14 mouse cellular contexts compared by ENCODE assay signal in genomic region chr5:110471981-110472476, GRCm38 (mm10). TPM values are rescaled to one million over a fixed set of nuclear protein-coding genes. Genes with fewer than 3 reads are reported as not detected.
A peak's percentile ranks its signal among the peaks of the same experiment; 100 is the strongest.
DNase-seq lines count a peak whose midpoint lies in the region; ATAC-seq lines count a peak whose summit lies in the region.
"Had no signal": no experiment of that assay in that cellular context is flagged by ENCODE, and none has a peak within 500 bp of the region (broad histone marks: within the 10 kb centered on the region; RNA-seq: fewer than 3 reads in every experiment).

No protein-coding gene starts in this region.

- no peaks in the 10 kb centered on the region for H3K9me3 ChIP-seq in heart, embryonic 11.5 days (replicated peaks; ENCODE audit: control insufficient read depth, low read length)
- H3K9me3 ChIP-seq: G1E; limb, embryonic 15.5 days; megakaryocyte, embryonic 14.5 days; neural tube, embryonic 15.5 days had no signal

- H3K27me3 ChIP-seq in heart, embryonic 11.5 days (ENCODE audit: control insufficient read depth, insufficient read depth, low read length) = peaks cover 5% of the 10 kb centered on the region
- H3K27me3 ChIP-seq: limb, embryonic 15.5 days; neural tube, embryonic 15.5 days had no signal

- WGBS in heart, embryonic 11.5 days (ENCODE audit: insufficient replicate concordance) = 48% methylated on average over 5 of the region's 5 CpGs

- no peaks in the 10 kb centered on the region for H3K36me3 ChIP-seq in heart, embryonic 11.5 days (ENCODE audit: control insufficient read depth, insufficient read depth, low read length)
- H3K36me3 ChIP-seq: G1E; limb, embryonic 15.5 days; neural tube, embryonic 15.5 days had no signal

- no peak for ATAC-seq in heart, embryonic 11.5 days (replicated peaks; ENCODE audit: insufficient number of reproducible peaks, low FRiP score, low TSS enrichment)
- ATAC-seq: intestine, embryonic 16.5 days had no signal

- intact Hi-C loops in left cerebral cortex, postnatal 4 days (cut with DNase I) = no loop called here

- DNase-seq in left cerebral cortex, postnatal 4 days = peak; percentile 43
- DNase-seq in left cerebral cortex, adult 18-20 months (ENCODE audit: low spot score in 2 of 2) = no peak
- DNase-seq in MN1 (ENCODE audit: low spot score) = peak; percentile 29
- peak; percentile 59 for DNase-seq in kidney, adult 18-20 months
- peak; percentile 26 for DNase-seq in mesoderm, embryonic 11.5 days (ENCODE audit: low read depth, low spot score)
- DNase-seq in heart, adult 18-20 months = no peak
- DNase-seq: layer of hippocampus, postnatal 36 days; lung, embryonic 14.5 days had no signal

- no peak overlapping the region for H3K27ac ChIP-seq in heart, embryonic 11.5 days (ENCODE audit: low read depth, low read length)
- H3K27ac ChIP-seq: limb, embryonic 15.5 days; neural tube, embryonic 15.5 days had no signal

- no peak overlapping the region for H3K4me3 ChIP-seq in heart, embryonic 11.5 days (ENCODE audit: low read depth, low read length)
- H3K4me3 ChIP-seq: limb, embryonic 15.5 days; megakaryocyte, embryonic 14.5 days; neural tube, embryonic 15.5 days had no signal

- no peaks in the 10 kb centered on the region for H3K4me1 ChIP-seq in heart, embryonic 11.5 days (ENCODE audit: control insufficient read depth, insufficient read depth, low read length)
- H3K4me1 ChIP-seq: limb, embryonic 15.5 days had no signal

- no peak overlapping the region for H3K4me2 ChIP-seq in heart, embryonic 11.5 days
- H3K4me2 ChIP-seq: limb, embryonic 15.5 days; lung, embryonic 14.5 days; neural tube, embryonic 15.5 days had no signal

- no peak overlapping the region for H3K9ac ChIP-seq in heart, embryonic 11.5 days (ENCODE audit: low read depth, low read length)
- H3K9ac ChIP-seq: limb, embryonic 15.5 days; lung, embryonic 14.5 days; neural tube, embryonic 15.5 days had no signal

RNA-seq across cellular contexts. Expression of gene Fbrsl1, which starts 23.7 kb away (rescaled TPM):
- total RNA-seq in left cerebral cortex, postnatal 4 days (2021) = 10 to 100 TPM; 68.1 to 72.9 TPM
- total RNA-seq in left cerebral cortex, adult 18-20 months (2021) = 10 to 100 TPM; 73.8 to 80.7 TPM
- 10 to 100 TPM; 44.9 to 50.1 TPM for total RNA-seq in heart, adult 18-20 months (2021)
- 8.1 and 10.2 TPM in 2 replicates for polyA plus RNA-seq in heart, embryonic 11.5 days (2014; fragmentation: Nextera tagmentation; extraction: Ambion mirVana)

Comparison
In these comparisons a context has a peak if more than half of its experiments do, and no peak if none do; other contexts are left out.
1. DNase-seq: peak in left cerebral cortex, postnatal 4 days (single experiment), MN1 (single experiment), kidney, adult 18-20 months (single experiment) and mesoderm, embryonic 11.5 days (single experiment); none in left cerebral cortex, adult 18-20 months (0 of 2) and heart, adult 18-20 months (0 of 2).